Mouse (Mus musculus) heart, embryonic 10.5 days (tissue): ENCODE measurements around the gene Cib4. TPM values are rescaled to one million over a fixed set of nuclear protein-coding genes. Genes with fewer than 3 reads are reported as not detected.

Experiments used
- DNase-seq: peaks from one replicate; pipeline ENCODE4 v3.0.0-alpha.2; 2017; ENCODE audit warnings: low spot score
- H3K27ac ChIP-seq: fragments of 300-500 bp; sonication (generic); 2 replicates; pipeline ENCODE4 v1.5.1; 2016; ENCODE audit warnings: mild to moderate bottlenecking
- H3K27me3 ChIP-seq: fragments of 300-500 bp; sonication (generic); 2 replicates; pipeline ENCODE4 v1.6.1; 2016; ENCODE audit warnings: mild to moderate bottlenecking; ENCODE audit not compliant: poor library complexity, insufficient read depth, severe bottlenecking
- H3K36me3 ChIP-seq: fragments of 300-500 bp; sonication (generic); 2 replicates; pipeline ENCODE4 v1.6.1; 2016; ENCODE audit warnings: mild to moderate bottlenecking, moderate library complexity
- H3K4me1 ChIP-seq: fragments of 300-500 bp; sonication (generic); 2 replicates; pipeline ENCODE4 v1.6.1; 2016; ENCODE audit warnings: mild to moderate bottlenecking
- H3K4me3 ChIP-seq: fragments of 300-500 bp; sonication (generic); 2 replicates; pipeline ENCODE4 v1.5.1; 2016; ENCODE audit warnings: mild to moderate bottlenecking, moderate library complexity
- H3K9me3 ChIP-seq: fragments of 300-500 bp; sonication (generic); 2 replicates; pipeline ENCODE4 v1.6.1; 2016; ENCODE audit warnings: mild to moderate bottlenecking, moderate library complexity
- WGBS: fragments of 180-500 bp; shearing (Covaris S2); methylation state at CpG from one replicate; pipeline ENCODE4 v1.1.7; 2016; 5-methylcytosine and 5-hydroxymethylcytosine counted together
- polyA plus RNA-seq: library from polyadenylated mRNA; unstranded; fragments of >200 nt; fragmentation: Nextera tagmentation; extraction: Ambion mirVana; gene quantifications from 2 replicates; pipeline ENCODE4 v1.2.1, GENCODE M21; 2016

Cib4 gene
- polyA plus RNA-seq: not detected in 2 replicates

DNA sequence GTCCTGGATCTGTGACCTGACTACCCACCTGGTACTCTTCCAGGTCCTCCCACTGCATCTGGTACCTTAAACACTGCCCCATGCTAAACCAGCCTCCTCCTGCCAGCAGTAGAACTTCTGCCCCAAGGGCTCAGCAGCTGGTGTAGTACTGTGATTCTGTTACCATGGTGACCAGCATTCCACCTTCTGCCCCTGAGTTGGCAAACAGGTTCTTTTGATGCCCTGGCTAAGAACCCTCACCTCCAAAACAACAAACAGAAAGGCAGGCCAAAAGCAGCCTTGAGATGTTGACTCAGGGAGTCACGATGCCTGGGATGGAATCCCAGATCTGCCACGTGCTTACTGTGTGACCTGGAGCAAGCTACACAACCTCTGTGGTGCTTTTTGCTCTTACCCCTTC is at the start of gene Cib4:
Gene Cib4 (minus strand): TSS at position 139 of the 400 bp plus-strand sequence.
- no peak for DNase-seq
- H3K36me3 ChIP-seq: no peaks in the 10 kb centered on the region
- H3K4me3 ChIP-seq: no peak within 1 kb of the TSS
- peak within 1 kb of the TSS; percentile 72 for H3K27ac ChIP-seq
- WGBS: 52% methylated on average over 2 of the region's 2 CpGs
- peaks cover 30% of the 10 kb centered on the region for H3K4me1 ChIP-seq
- peaks cover 3% of the 10 kb centered on the region; the same call in 1 of the 2 replicates for H3K27me3 ChIP-seq
- no peaks in the 10 kb centered on the region for H3K9me3 ChIP-seq

DNA sequence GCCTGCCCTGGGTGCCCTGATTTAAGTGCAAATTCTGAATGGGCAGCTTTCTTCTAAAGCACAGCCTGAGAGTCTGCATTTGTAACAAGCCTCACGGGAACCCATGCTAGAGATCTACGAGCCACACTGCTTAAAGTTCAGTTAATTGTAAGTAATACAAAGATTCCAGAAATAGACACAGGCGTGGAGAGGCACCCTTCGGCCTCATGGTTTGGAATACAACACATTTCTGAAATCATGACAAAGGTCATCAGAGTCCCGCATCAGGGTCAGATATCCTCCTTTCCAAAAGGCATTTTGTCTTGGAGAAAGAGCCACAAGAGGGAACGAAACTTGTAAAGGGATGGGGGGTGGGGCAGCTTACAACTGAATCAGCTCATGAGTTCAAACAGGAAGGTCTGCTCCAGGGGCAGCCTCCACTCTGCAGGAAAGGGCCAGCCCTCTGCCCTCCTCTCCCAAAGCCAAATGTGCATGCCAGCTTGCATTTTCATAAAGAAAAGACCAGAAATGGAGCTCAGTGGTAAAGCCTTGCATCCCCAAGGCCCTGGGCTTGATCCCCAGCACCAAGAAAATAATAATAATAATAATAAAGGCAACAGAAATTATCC is 49.4 kb upstream of the Cib4 start:
- Histone ChIP-seq H3K36me3 (peaks cover 10% of the 10 kb centered on the region), H3K27me3 (peaks cover 7% of the 10 kb centered on the region; the same call in 1 of the 2 replicates), H3K9me3 (no peaks in the 10 kb centered on the region), H3K4me3 (no peak overlapping the region), H3K4me1 (peaks cover 62% of the 10 kb centered on the region), H3K27ac (peak overlapping the region; percentile 84)
- WGBS: 29% methylated on average over 6 of the region's 6 CpGs
- DNase-seq: no peak

DNA sequence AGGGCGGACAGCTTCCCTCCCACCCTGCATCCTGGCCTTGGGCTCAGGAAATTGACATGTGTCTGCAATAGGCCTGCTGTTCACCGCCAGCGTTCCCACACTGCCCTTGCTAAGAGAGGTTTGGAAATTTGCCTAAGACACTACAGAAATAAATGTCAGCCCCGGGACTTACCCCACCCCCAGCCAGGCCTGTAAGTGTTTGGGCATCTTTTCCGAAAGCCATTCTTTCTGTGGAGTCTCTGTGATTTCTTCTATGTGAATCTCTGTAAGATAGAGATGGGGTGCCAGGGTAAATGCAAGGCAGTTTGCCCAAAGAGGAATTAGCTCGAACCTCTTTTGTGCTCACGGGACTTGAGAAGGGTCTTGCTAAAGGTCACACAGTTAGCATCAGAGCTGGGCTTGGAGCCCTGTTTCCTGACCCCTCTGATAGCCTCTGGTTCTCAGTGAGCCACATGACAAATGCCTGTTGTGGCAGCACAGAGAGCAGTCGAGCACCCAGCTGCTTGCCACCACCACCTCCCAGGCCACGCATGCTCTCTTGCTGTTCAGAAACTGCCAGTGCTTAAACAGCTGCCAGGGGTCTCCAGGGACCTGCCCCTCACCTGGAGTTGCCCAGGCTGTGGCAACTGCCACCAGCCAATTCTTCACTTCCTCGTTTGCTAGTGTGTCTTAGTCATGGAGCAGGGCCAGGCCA is 48.3 kb upstream of the Cib4 start:
- Histone ChIP-seq H3K4me1 (peaks cover 73% of the 10 kb centered on the region), H3K27me3 (peaks cover 18% of the 10 kb centered on the region), H3K9me3 (no peaks in the 10 kb centered on the region), H3K36me3 (peaks cover 9% of the 10 kb centered on the region; the same call in 1 of the 2 replicates), H3K4me3 (0 out of 2 replicates have a peak overlapping the region, but pooled peaks have one; percentile 8), H3K27ac (peak overlapping the region; percentile 84)
- no peak for DNase-seq
- WGBS: 31% methylated on average over 10 of the region's 10 CpGs

DNA sequence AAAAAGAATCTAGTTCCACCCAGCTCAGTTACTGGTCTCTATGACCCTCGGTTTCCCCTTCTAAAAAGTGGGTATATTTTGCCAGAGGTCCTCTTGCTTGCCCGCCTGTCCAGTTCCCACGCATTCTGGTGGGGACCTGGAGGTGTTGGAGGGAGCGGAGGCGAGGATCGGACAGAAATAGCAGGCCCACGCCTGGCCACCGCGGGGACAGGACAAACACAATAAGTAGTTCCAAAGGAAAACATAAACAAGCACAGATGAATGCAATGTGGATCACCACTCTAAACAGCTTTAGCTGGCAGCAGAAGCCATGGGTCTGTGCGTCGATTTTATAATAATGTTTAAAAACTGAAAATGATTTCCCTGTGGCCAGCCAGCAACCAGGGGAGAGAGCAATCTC is 47.7 kb upstream of the Cib4 start:
- peaks cover 79% of the 10 kb centered on the region for H3K4me1 ChIP-seq
- 59% methylated on average over 11 of the region's 11 CpGs for WGBS

DNA sequence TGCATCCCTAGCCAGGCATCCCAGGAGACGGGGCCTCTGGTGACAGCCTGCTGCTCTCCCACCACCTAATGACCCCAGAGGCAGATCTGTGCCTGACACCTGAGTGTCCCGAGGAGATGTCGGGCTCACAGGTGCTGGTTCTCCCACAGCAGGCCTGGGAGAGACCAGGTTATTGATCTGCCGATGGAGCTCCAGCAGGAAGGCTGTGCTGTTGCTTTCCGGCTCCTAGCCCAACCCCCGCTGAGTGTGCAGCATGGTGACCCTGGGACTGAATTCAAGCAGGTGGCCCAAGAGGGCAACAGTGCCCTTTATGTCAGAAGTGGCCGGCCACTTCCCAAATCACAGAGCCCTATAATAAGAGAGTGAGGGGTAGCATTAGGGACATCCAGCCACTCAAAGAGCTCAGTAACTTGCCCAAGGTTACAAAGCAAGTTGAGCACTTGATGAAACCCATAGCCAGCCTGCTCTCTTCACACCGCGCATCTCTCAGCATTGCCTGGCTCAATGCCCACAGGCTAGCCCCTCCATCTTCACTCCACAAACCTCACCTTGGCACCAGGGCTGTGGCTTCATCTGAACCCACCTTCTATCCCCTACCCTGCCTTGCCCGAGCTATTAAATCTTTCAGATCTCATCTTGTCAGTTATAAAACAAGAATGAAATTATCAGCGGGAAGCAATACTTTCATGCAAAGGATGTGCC is 46.8 kb upstream of the Cib4 start:
- H3K4me3 ChIP-seq: no peak overlapping the region
- peaks cover 88% of the 10 kb centered on the region for H3K4me1 ChIP-seq
- peaks cover 5% of the 10 kb centered on the region; the same call in 1 of the 2 replicates for H3K36me3 ChIP-seq
- H3K27ac ChIP-seq: peak overlapping the region; percentile 42; the same call in 1 of the 2 replicates
- no peak for DNase-seq
- no peaks in the 10 kb centered on the region for H3K9me3 ChIP-seq
- WGBS: 77% methylated on average over 11 of the region's 11 CpGs
- peaks cover 33% of the 10 kb centered on the region for H3K27me3 ChIP-seq

More for the DNA sequence above, 47.7 kb upstream of the Cib4 start:
- DNase-seq: no peak
- peaks cover 5% of the 10 kb centered on the region; the same call in 1 of the 2 replicates for H3K36me3 ChIP-seq
- H3K27me3 ChIP-seq: peaks cover 24% of the 10 kb centered on the region
- H3K27ac ChIP-seq: peak overlapping the region; percentile 84
- 0 out of 2 replicates have a peak overlapping the region, but pooled peaks have one; percentile 8 for H3K4me3 ChIP-seq
- no peaks in the 10 kb centered on the region for H3K9me3 ChIP-seq

DNA sequence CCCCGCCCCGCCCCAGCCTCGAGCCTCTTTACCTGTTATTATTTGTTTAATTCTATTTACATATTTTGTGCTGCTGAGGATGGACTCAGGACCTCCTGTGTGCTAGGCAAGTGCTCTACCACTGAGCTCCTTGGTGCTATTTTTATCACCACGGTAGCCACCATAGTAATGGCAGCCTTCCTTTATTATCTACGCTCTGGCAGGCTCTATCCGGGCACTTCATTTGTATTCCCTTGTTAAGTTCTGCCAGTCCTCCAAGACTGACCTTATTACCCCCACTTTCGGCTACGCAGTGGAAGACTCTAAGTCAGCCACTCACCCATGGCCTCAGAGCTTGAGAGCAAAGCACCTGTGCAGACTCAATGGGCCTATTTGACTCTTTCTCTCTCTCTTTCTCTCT is 46.1 kb upstream of the Cib4 start:
- H3K4me1 ChIP-seq: peaks cover 94% of the 10 kb centered on the region

DNA sequence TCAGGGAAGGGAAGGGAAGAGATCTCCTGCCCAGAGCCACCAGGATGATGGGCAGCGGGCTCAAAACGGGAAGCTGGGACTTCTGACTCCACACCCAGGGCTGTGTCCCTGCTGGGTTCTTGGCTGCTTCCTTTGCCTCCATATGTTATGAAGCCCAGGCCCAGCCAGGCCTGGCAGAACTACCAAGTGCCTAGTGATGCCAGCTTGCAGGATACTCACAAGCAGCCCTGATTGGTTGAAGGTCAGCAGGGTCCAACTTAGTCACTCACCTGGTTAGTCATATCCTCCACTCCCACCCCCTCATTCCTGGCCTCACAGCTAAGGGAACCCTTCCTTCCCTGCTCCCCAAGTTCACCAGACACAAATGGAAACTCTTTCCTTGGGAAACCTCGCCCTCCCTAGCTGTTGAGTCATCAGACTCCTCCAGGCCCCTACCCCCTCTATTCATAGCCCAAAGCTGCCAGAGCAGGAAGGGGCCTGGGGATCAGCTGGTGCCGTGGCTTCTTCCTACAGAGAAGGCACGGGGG is 45.6 kb upstream of the Cib4 start:
- Histone ChIP-seq H3K4me3 (no peak overlapping the region), H3K9me3 (no peaks in the 10 kb centered on the region), H3K4me1 (peaks cover 98% of the 10 kb centered on the region), H3K27ac (peak overlapping the region; percentile 42; the same call in 1 of the 2 replicates), H3K27me3 (peaks cover 45% of the 10 kb centered on the region), H3K36me3 (no peaks in the 10 kb centered on the region)
- no peak for DNase-seq
- WGBS: 44% methylated on average over 5 of the region's 5 CpGs

More for the DNA sequence above, 46.1 kb upstream of the Cib4 start:
- H3K27ac ChIP-seq: peak overlapping the region; percentile 42; the same call in 1 of the 2 replicates
- DNase-seq: no peak
- peaks cover 2% of the 10 kb centered on the region; the same call in 1 of the 2 replicates for H3K36me3 ChIP-seq
- H3K9me3 ChIP-seq: no peaks in the 10 kb centered on the region
- peaks cover 39% of the 10 kb centered on the region for H3K27me3 ChIP-seq
- 68% methylated on average over 8 of the region's 8 CpGs for WGBS
- no peak overlapping the region for H3K4me3 ChIP-seq

DNA sequence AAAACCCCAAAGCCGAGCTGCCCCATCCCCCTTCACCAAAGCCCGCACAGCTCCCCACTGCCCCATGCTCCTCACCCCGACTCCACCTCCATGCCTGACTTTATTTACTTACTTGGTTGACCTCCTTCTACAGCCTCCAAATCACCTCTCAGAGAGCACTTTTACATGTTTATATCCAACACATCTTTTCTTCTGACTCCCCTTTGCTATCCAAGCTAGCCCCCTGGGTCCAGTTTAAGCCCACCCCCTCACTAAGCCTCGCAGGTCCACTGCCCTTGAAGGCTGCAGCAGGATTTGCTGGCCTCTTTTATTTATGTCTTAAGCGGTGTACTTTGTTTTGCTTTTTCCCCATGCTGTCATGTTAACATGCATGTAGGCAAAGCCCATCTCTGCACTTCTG is 44.6 kb upstream of the Cib4 start:
- WGBS: 73% methylated on average over 5 of the region's 5 CpGs
- no peak for DNase-seq
- Histone ChIP-seq H3K4me1 (peaks cover 88% of the 10 kb centered on the region), H3K27me3 (peaks cover 47% of the 10 kb centered on the region), H3K9me3 (no peaks in the 10 kb centered on the region), H3K36me3 (no peaks in the 10 kb centered on the region), H3K27ac (no peak overlapping the region), H3K4me3 (peak overlapping the region; percentile 66; the same call in 1 of the 2 replicates)

DNA sequence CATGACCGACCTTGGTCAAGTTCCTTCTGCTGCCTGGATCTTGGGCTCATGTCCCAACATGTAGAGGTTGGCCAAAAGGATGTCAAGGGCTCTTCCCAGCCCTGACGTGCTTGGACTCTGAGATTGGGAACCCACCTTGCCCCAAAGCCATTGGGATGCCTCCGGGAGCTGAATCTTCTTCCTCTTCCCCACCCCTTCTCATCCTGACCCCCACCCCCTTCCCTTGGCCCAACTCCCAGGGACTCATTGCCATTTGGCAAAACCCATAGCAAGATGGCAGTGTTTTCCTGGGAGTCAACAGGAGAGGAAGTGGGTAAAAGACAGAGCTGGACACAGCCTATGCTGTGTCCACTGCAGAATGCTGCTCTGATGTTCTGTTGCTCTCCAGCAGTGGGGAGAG is 43.9 kb upstream of the Cib4 start:
- Histone ChIP-seq H3K27ac (0 out of 2 replicates have a peak overlapping the region, but pooled peaks have one; percentile 80), H3K4me3 (peak overlapping the region; percentile 66), H3K27me3 (peaks cover 50% of the 10 kb centered on the region), H3K9me3 (no peaks in the 10 kb centered on the region), H3K36me3 (no peaks in the 10 kb centered on the region), H3K4me1 (peaks cover 81% of the 10 kb centered on the region)
- WGBS: 74% methylated on average over 3 of the region's 3 CpGs
- DNase-seq: no peak

DNA sequence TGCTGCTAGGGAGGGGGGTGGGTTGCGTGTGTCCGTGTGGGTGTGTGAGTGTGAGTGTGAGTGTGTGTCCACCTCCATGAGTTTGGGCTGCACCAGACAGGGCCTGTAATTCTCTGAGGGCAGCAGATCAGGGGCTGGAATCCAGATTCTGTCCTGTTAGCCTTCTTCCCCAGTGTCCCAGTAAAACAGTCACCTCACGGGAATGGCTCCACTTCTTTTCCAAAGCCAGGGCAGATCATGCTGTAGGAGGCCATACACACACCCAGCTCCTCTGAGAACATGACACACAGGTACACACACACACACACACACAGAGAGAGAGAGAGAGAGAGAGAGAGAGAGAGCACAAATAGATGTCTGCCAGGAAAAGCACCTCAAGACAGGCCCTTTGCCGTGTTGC is 43.4 kb upstream of the Cib4 start:
- peak overlapping the region; percentile 80 for H3K27ac ChIP-seq
- H3K36me3 ChIP-seq: no peaks in the 10 kb centered on the region
- peak overlapping the region; percentile 66 for H3K4me3 ChIP-seq
- H3K4me1 ChIP-seq: peaks cover 76% of the 10 kb centered on the region
- H3K9me3 ChIP-seq: no peaks in the 10 kb centered on the region
- H3K27me3 ChIP-seq: peaks cover 51% of the 10 kb centered on the region
- no peak for DNase-seq
- 43% methylated on average over 4 of the region's 4 CpGs for WGBS

DNA sequence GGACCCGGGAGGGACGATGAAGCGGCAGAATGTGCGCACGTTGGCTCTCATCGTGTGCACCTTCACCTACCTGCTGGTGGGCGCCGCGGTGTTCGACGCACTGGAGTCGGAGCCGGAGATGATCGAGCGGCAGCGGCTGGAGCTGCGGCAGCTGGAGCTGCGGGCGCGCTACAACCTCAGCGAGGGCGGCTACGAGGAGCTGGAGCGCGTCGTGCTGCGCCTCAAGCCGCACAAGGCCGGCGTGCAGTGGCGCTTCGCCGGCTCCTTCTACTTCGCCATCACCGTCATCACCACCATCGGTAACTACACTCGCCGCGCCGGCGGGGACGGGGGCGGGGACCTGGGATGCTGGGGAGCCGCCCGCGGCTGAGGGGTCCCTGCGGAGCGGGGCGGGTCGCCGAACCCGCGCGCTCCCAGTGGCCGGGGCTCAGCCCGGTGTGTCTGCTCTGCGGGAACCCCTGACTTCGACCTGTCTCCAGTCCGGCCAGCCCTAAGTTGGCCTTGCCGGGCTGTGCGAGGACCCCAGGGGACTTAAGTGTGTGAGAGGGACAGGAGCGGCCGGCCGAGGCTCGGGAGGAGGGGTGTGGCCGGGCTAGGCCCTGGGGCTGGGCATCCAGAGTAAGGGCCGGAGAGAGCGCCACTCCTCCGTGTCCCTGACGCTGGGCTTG is 42.8 kb upstream of the Cib4 start:
- Histone ChIP-seq H3K27me3 (peaks cover 51% of the 10 kb centered on the region), H3K9me3 (no peaks in the 10 kb centered on the region), H3K36me3 (no peaks in the 10 kb centered on the region), H3K4me1 (peaks cover 70% of the 10 kb centered on the region), H3K4me3 (peak overlapping the region; percentile 66), H3K27ac (peak overlapping the region; percentile 80)
- WGBS: under 1% methylated on average over 70 of the region's 70 CpGs
- DNase-seq: no peak

DNA sequence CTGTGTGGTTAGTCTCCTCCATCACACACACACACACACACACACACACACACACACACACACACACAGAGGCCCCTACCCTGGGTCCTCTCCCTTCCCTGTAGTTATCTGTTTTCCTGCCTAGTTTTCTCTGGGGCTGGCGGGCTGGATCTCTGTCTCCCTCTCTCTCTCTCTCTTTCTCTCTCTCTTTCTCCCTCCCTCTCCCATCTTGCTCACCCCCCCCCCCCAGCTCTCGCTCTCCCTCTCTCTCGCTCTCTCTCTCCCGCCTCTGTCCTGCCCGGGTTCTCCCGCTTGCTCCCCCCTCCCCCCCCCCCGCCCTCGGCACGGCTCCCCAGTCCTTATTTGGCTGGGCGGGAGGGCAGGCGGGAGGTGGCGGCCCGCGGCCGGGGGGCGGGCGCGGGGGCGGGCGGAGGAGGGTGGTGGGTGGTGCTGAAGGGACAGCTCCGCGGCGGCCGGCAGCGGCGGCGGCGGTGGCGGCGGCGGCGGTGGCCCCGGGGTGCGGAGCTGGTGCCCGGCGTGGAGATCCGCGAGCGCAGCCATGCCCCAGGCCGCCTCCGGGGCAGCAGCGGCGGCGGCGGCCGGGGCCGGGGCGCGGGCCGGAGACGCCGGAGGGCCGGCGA is 42.2 kb upstream of the Cib4 start, which contains the start of gene Kcnk3:
Gene Kcnk3 (plus strand): TSS at position 490 of the 620 bp plus-strand sequence.
- Histone ChIP-seq H3K9me3 (no peaks in the 10 kb centered on the region), H3K27ac (peak within 1 kb of the TSS; percentile 80), H3K4me3 (peak within 1 kb of the TSS; percentile 66), H3K4me1 (peaks cover 67% of the 10 kb centered on the region), H3K36me3 (no peaks in the 10 kb centered on the region), H3K27me3 (peaks cover 51% of the 10 kb centered on the region)
- WGBS: 10% methylated on average over 14 of the region's 54 CpGs
- DNase-seq: no peak
